In genomic region chr7:35054286-35054685, GRCm38 (mm10) we compare ENCODE assay signal across 14 mouse cellular contexts. TPM values are rescaled to one million over a fixed set of nuclear protein-coding genes. Genes with fewer than 3 reads are reported as not detected.
DNase-seq lines count a peak whose midpoint lies in the region; ATAC-seq and TF ChIP-seq lines count a peak whose summit lies in the region.
"Had no signal": no experiment of that assay in that cellular context is flagged by ENCODE, and none has a peak within 500 bp of the region (broad histone marks: within the 10 kb centered on the region; RNA-seq: fewer than 3 reads in every experiment).

No protein-coding gene starts in this region.

- intact Hi-C loops in gastrocnemius, adult 2 months (cut with DNase I) = loop anchor here (10.0 kb wide), 1 partner anchor 889 kb away; the partner anchor contains the start of gene Uba2

- no peak for DNase-seq in gastrocnemius, adult 2 months
- no peak for DNase-seq in gastrocnemius, adult 8-10 months (ENCODE audit: low spot score in 2 of 2)
- DNase-seq in limb, embryonic 10.5 days (ENCODE audit: low spot score) = no peak
- no peak for DNase-seq in MEL (ENCODE audit: low read depth, low spot score)
- DNase-seq in liver, embryonic 13.5 days = no peak
- no peak for DNase-seq in ovary, postnatal 14 days (ENCODE audit: low spot score)
- no peak for DNase-seq in cerebellum, postnatal 36 days
- DNase-seq: cerebellum, adult 9-10 months; heart, postnatal 4 days; lung, postnatal 14 days; right cerebral cortex, adult 18-20 months; thymus, postnatal 14 days had no signal

- peaks cover 52% of the 10 kb centered on the region for H3K79me2 ChIP-seq in MEL (ENCODE audit: control insufficient read depth, insufficient read depth, low read length, poor library complexity)

- no peak for TF ChIP-seq EP300 in MEL (IDR thresholded peaks at IDR 0.05; ENCODE audit: low read depth in 1 of 2, low read length in 2 of 2)

- 95% methylated on average over 1 of the region's 1 CpGs for WGBS in limb, embryonic 12.5 days
- WGBS in limb, embryonic 10.5 days = 94% methylated on average over 1 of the region's 1 CpGs
- 89% methylated on average over 1 of the region's 1 CpGs for WGBS in liver, embryonic 13.5 days (ENCODE audit: insufficient replicate concordance)

- H3K9me3 ChIP-seq in limb, embryonic 12.5 days = no peaks in the 10 kb centered on the region
- no peaks in the 10 kb centered on the region for H3K9me3 ChIP-seq in limb, embryonic 10.5 days (replicated peaks)
- no peaks in the 10 kb centered on the region for H3K9me3 ChIP-seq in MEL (replicated peaks; ENCODE audit: insufficient read depth, low read length)
- H3K9me3 ChIP-seq in liver, embryonic 13.5 days (replicated peaks) = no peaks in the 10 kb centered on the region
- H3K9me3 ChIP-seq: embryonic facial prominence, embryonic 12.5 days had no signal

- peaks cover 11% of the 10 kb centered on the region for H3K4me1 ChIP-seq in limb, embryonic 12.5 days (replicated peaks)
- H3K4me1 ChIP-seq in limb, embryonic 10.5 days = peaks cover 17% of the 10 kb centered on the region
- H3K4me1 ChIP-seq in MEL (ENCODE audit: control insufficient read depth in 1 of 2, insufficient read depth in 2 of 2, low read length in 2 of 2) = peaks cover 5 to 16% of the 10 kb centered on the region in 2 experiments
- H3K4me1 ChIP-seq in liver, embryonic 13.5 days (replicated peaks) = peaks cover 35% of the 10 kb centered on the region

- no peak for TF ChIP-seq RAD21 in MEL (IDR thresholded peaks at IDR 0.05; ENCODE audit: low read depth, low read length)

- H3K4me3 ChIP-seq in gastrocnemius, adult 2 months = peak overlapping the region; percentile 92
- H3K4me3 ChIP-seq in limb, embryonic 12.5 days (replicated peaks) = no peak overlapping the region
- no peak overlapping the region for H3K4me3 ChIP-seq in limb, embryonic 10.5 days
- H3K4me3 ChIP-seq in MEL (ENCODE audit: control insufficient read depth in 1 of 2, insufficient read depth in 1 of 2, low read depth in 2 of 2, low read length in 2 of 2) = no peak overlapping the region
- H3K4me3 ChIP-seq in liver, embryonic 13.5 days (replicated peaks) = peak overlapping the region; percentile 93; the same call in 1 of the 2 replicates

- TF ChIP-seq POLR2A in MEL (IDR thresholded peaks at IDR 0.05; ENCODE audit: control insufficient read depth in 1 of 2, insufficient read depth in 1 of 2, low read depth in 1 of 2, low read length in 2 of 2, poor library complexity in 1 of 2) = no peak

- TF ChIP-seq CTCF in gastrocnemius, adult 2 months (IDR thresholded peaks at IDR 0.05) = no peak
- TF ChIP-seq CTCF in MEL (IDR thresholded peaks at IDR 0.05 in 2 of 3, conservative IDR thresholded peaks at IDR 0.05 in 1 of 3; ENCODE audit: control insufficient read depth in 1 of 3, insufficient read depth in 1 of 3, low read depth in 2 of 3, low read length in 3 of 3, poor library complexity in 1 of 3, severe bottlenecking in 1 of 3) = no peak

- H3K4me2 ChIP-seq in limb, embryonic 12.5 days = peak overlapping the region; percentile 73; the same call in 1 of the 2 replicates
- peak overlapping the region; percentile 88 for H3K4me2 ChIP-seq in liver, embryonic 13.5 days

- no peak overlapping the region for H3K9ac ChIP-seq in limb, embryonic 12.5 days (replicated peaks)
- H3K9ac ChIP-seq in MEL (ENCODE audit: control insufficient read depth, low read depth, low read length, poor library complexity, severe bottlenecking) = peak overlapping the region; percentile 23; the same call in 1 of the 2 replicates
- H3K9ac ChIP-seq in liver, embryonic 13.5 days = peak overlapping the region; percentile 95
- H3K9ac ChIP-seq: embryonic facial prominence, embryonic 12.5 days had no signal

- ATAC-seq in limb, embryonic 12.5 days (ENCODE audit: insufficient number of reproducible peaks, insufficient read depth, low FRiP score, low TSS enrichment, low read depth) = no peak
- ATAC-seq in liver, embryonic 13.5 days (ENCODE audit: low read depth) = no peak

- peaks cover 16% of the 10 kb centered on the region for H3K36me3 ChIP-seq in limb, embryonic 12.5 days
- peaks cover 34% of the 10 kb centered on the region for H3K36me3 ChIP-seq in limb, embryonic 10.5 days
- H3K36me3 ChIP-seq in MEL (ENCODE audit: control insufficient read depth in 1 of 2, insufficient read depth in 2 of 2, low read length in 2 of 2) = peaks cover 14 to 27% of the 10 kb centered on the region in 2 experiments
- peaks cover 19% of the 10 kb centered on the region for H3K36me3 ChIP-seq in liver, embryonic 13.5 days

- peak overlapping the region; percentile 96 for H3K27ac ChIP-seq in gastrocnemius, adult 2 months
- H3K27ac ChIP-seq in limb, embryonic 12.5 days = no peak overlapping the region
- no peak overlapping the region for H3K27ac ChIP-seq in limb, embryonic 10.5 days
- no peak overlapping the region for H3K27ac ChIP-seq in MEL (ENCODE audit: control insufficient read depth, low read depth, low read length)
- H3K27ac ChIP-seq in liver, embryonic 13.5 days = no peak overlapping the region
- H3K27ac ChIP-seq: embryonic facial prominence, embryonic 12.5 days had no signal

- H3K27me3 ChIP-seq in limb, embryonic 12.5 days = no peaks in the 10 kb centered on the region
- no peaks in the 10 kb centered on the region for H3K27me3 ChIP-seq in limb, embryonic 10.5 days (ENCODE audit: low read depth, poor library complexity, severe bottlenecking)
- no peaks in the 10 kb centered on the region for H3K27me3 ChIP-seq in MEL (ENCODE audit: control insufficient read depth in 1 of 2, insufficient read depth in 2 of 2, low read length in 2 of 2)
- H3K27me3 ChIP-seq in liver, embryonic 13.5 days = no peaks in the 10 kb centered on the region
- H3K27me3 ChIP-seq: embryonic facial prominence, embryonic 12.5 days had no signal

TF ChIP-seq in MEL, 35 proteins besides CTCF, POLR2A, EP300 and RAD21:
- no peak for TF ChIP-seq TBP (IDR thresholded peaks at IDR 0.05; ENCODE audit: low read depth, low read length)
- TF ChIP-seq NELFE (IDR thresholded peaks at IDR 0.05; ENCODE audit: low read depth, low read length) = no peak
- TF ChIP-seq ZC3H11A (IDR thresholded peaks at IDR 0.05; ENCODE audit: low read depth, low read length) = no peak
- no peak for TF ChIP-seq ZNF384 (IDR thresholded peaks at IDR 0.05; ENCODE audit: low read depth, low read length)
- TF ChIP-seq BHLHE40 (IDR thresholded peaks at IDR 0.05; ENCODE audit: borderline replicate concordance, low read depth, low read length) = no peak
- TF ChIP-seq SMC3 (IDR thresholded peaks at IDR 0.05; ENCODE audit: low read depth, low read length) = no peak
- no peak for TF ChIP-seq TCF12 (IDR thresholded peaks at IDR 0.05; ENCODE audit: low read depth, low read length)
- no peak for TF ChIP-seq ZKSCAN1 (IDR thresholded peaks at IDR 0.05; ENCODE audit: low read depth, low read length)

RNA-seq across cellular contexts. Expression of gene Cebpg, which starts 2.1 kb away (rescaled TPM):
- 10 to 100 TPM; 41.0 to 46.0 TPM for total RNA-seq in gastrocnemius, adult 2 months (2021)
- 10 to 100 TPM; 33.0 to 39.8 (median 36.6) TPM for total RNA-seq in gastrocnemius, adult 8-10 months (2022)
- polyA plus RNA-seq in limb, embryonic 12.5 days (2016; fragmentation: Nextera tagmentation; extraction: Ambion mirVana) = 55.5 and 58.0 TPM in 2 replicates
- 40.3 and 44.9 TPM in 2 replicates for polyA plus RNA-seq in limb, embryonic 10.5 days (2016; fragmentation: Nextera tagmentation; extraction: Ambion mirVana)
- total RNA-seq in MEL (2012; rRNA removed) = 17.3 and 19.7 TPM in 2 replicates
- 10 to 100 TPM in 1 of 2 experiments, not detected in 1; 20.7 TPM for polyA plus RNA-seq in MEL (2012; ENCODE audit: insufficient read depth in 1 of 2, insufficient read length in 2 of 2, low read depth in 1 of 2, low replicate concordance in 2 of 2, missing spikeins in 1 of 2)
- 18.8 and 21.8 TPM in 2 replicates for polyA plus RNA-seq in liver, embryonic 13.5 days (2015; fragmentation: Nextera tagmentation; extraction: Ambion mirVana)

Comparison
In these comparisons a context has a peak if more than half of its experiments do, and no peak if none do; other contexts are left out.
1. H3K4me3 ChIP-seq: peak in gastrocnemius, adult 2 months (single experiment) and liver, embryonic 13.5 days (single experiment); none in limb, embryonic 12.5 days (single experiment), limb, embryonic 10.5 days (single experiment) and MEL (0 of 2).